Mouse (Mus musculus) forebrain, embryonic 14.5 days (tissue): ENCODE results near the gene Elf2. TPM values are rescaled to one million over a fixed set of nuclear protein-coding genes. Genes with fewer than 3 reads are reported as not detected.
"Not testable (repeated sequence)": the region's sequence is repeated elsewhere in the genome, so short reads cannot be mapped to it uniquely, and the experiment has no call there.

Experiments used
- ATAC-seq: fragments of 200-750 bp; cut with Nextera tagmentation; 2 replicates; pipeline ENCODE4 v1.8.0; 2017; ENCODE audit warnings: mild to moderate bottlenecking, moderate library complexity
- DNase-seq: peaks from one replicate; pipeline ENCODE4 v3.0.0-alpha.2; 2015; ENCODE audit warnings: low spot score
- H3K27ac ChIP-seq: fragments of 300-500 bp; sonication (generic); 2 replicates; pipeline ENCODE4 v1.5.1; 2014; ENCODE audit warnings: low read depth, mild to moderate bottlenecking, control low read depth, low read length, moderate library complexity
- H3K27me3 ChIP-seq: fragments of 300-500 bp; sonication (generic); replicated peaks from 2 replicates; pipeline ENCODE4 v1.6.1; 2014; ENCODE audit warnings: low read length, control low read depth, mixed read lengths; ENCODE audit not compliant: control insufficient read depth, insufficient read depth
- H3K36me3 ChIP-seq: fragments of 300-500 bp; sonication (generic); 2 replicates; pipeline ENCODE4 v1.6.1; 2014; ENCODE audit warnings: low read length, control low read depth; ENCODE audit not compliant: control insufficient read depth, insufficient read depth
- H3K4me1 ChIP-seq: fragments of 300-500 bp; sonication (generic); 2 replicates; pipeline ENCODE4 v1.6.1; 2014; ENCODE audit warnings: antibody characterized with exemption, low read length, control low read depth; ENCODE audit not compliant: control insufficient read depth, insufficient read depth
- H3K4me2 ChIP-seq: fragments of 300-500 bp; sonication (generic); 2 replicates; pipeline ENCODE4 v1.6.1; 2014; ENCODE audit warnings: mild to moderate bottlenecking, control low read depth, low read length
- H3K4me3 ChIP-seq: fragments of 300-500 bp; sonication (generic); 2 replicates; pipeline ENCODE4 v1.5.1; 2014; ENCODE audit warnings: low read depth, low read length, control low read depth
- H3K9ac ChIP-seq: fragments of 300-500 bp; sonication (generic); 2 replicates; pipeline ENCODE4 v1.6.1; 2014; ENCODE audit warnings: mild to moderate bottlenecking, low read length, control low read depth, moderate library complexity
- H3K9me3 ChIP-seq: fragments of 300-500 bp; sonication (generic); replicated peaks from 2 replicates; pipeline ENCODE4 v1.6.1; 2016; ENCODE audit warnings: low read length, control low read depth, mixed read lengths; ENCODE audit not compliant: control insufficient read depth
- WGBS: fragments of 180-500 bp; shearing (Covaris S2); extraction: QIAGEN DNeasy Blood & Tissue Kit; methylation state at CpG from one replicate; pipeline ENCODE4 v1.1.7; 2014; 5-methylcytosine and 5-hydroxymethylcytosine counted together
- polyA plus RNA-seq: library from polyadenylated mRNA; unstranded; fragments of >200 nt; fragmentation: Nextera tagmentation; extraction: Ambion mirVana; gene quantifications from 2 replicates; pipeline ENCODE4 v1.2.1, GENCODE M21; 2014

Gene Elf2
- polyA plus RNA-seq, 1 experiment from 2014 or later = 49.9 TPM

GRCm38 (mm10) chr3:51219213-51219612 is 121.2 kb downstream of the Elf2 start:
- Histone ChIP-seq H3K9me3 (no peaks in the 10 kb centered on the region), H3K27me3 (no peaks in the 10 kb centered on the region), H3K36me3 (no peaks in the 10 kb centered on the region), H3K4me2 (no peak overlapping the region), H3K4me3 (no peak overlapping the region), H3K27ac (no peak overlapping the region), H3K4me1 (peaks cover 2% of the 10 kb centered on the region; the same call in 1 of the 2 replicates), H3K9ac (no peak overlapping the region)
- WGBS = 86% methylated on average over 5 of the region's 5 CpGs
- no peak for DNase-seq
- no peak for ATAC-seq

GRCm38 (mm10) chr3:51218385-51218784 is 122.1 kb downstream of the Elf2 start:
- H3K9ac ChIP-seq, H3K27me3 ChIP-seq, H3K27ac ChIP-seq, H3K4me1 ChIP-seq, H3K4me3 ChIP-seq, DNase-seq, H3K36me3 ChIP-seq, H3K4me2 ChIP-seq, H3K9me3 ChIP-seq, ATAC-seq: not testable (repeated sequence)
- WGBS = 89% methylated on average over 6 of the region's 6 CpGs

- H3K4me1 ChIP-seq, H3K9ac ChIP-seq, H3K36me3 ChIP-seq, H3K4me2 ChIP-seq, DNase-seq, H3K4me3 ChIP-seq, H3K9me3 ChIP-seq, H3K27me3 ChIP-seq, ATAC-seq, H3K27ac ChIP-seq: not testable (repeated sequence)
- WGBS = 82% methylated on average over 5 of the region's 10 CpGs
Observed at GRCm38 (mm10) chr3:51216351-51216750, 124.1 kb downstream of the Elf2 start.

GRCm38 (mm10) chr3:51215681-51216080 is 124.8 kb downstream of the Elf2 start:
- DNase-seq = no peak
- no peak overlapping the region for H3K4me2 ChIP-seq
- no peaks in the 10 kb centered on the region for H3K27me3 ChIP-seq
- H3K4me1 ChIP-seq = no peaks in the 10 kb centered on the region
- WGBS = 82% methylated on average over 6 of the region's 6 CpGs
- no peaks in the 10 kb centered on the region for H3K9me3 ChIP-seq
- no peak overlapping the region for H3K27ac ChIP-seq
- H3K4me3 ChIP-seq = no peak overlapping the region
- H3K9ac ChIP-seq = no peak overlapping the region
- no peaks in the 10 kb centered on the region for H3K36me3 ChIP-seq
- no peak for ATAC-seq

- Histone ChIP-seq H3K4me2 (no peak overlapping the region), H3K4me3 (no peak overlapping the region), H3K9me3 (no peaks in the 10 kb centered on the region), H3K9ac (no peak overlapping the region), H3K4me1 (no peaks in the 10 kb centered on the region), H3K27ac (no peak overlapping the region), H3K36me3 (no peaks in the 10 kb centered on the region), H3K27me3 (no peaks in the 10 kb centered on the region)
- WGBS = 93% methylated on average over 3 of the region's 3 CpGs
- DNase-seq = no peak
- ATAC-seq = no peak
Observed at GRCm38 (mm10) chr3:51213111-51213510, 127.4 kb downstream of the Elf2 start.

GRCm38 (mm10) chr3:51210485-51210884 is 130.0 kb downstream of the Elf2 start:
- Histone ChIP-seq H3K36me3 (no peaks in the 10 kb centered on the region), H3K9me3 (no peaks in the 10 kb centered on the region), H3K4me1 (no peaks in the 10 kb centered on the region), H3K4me2 (no peak overlapping the region), H3K27me3 (no peaks in the 10 kb centered on the region), H3K4me3 (no peak overlapping the region), H3K9ac (no peak overlapping the region), H3K27ac (no peak overlapping the region)
- ATAC-seq (no peak), DNase-seq (no peak)
- WGBS = 95% methylated on average over 3 of the region's 3 CpGs

- no peak overlapping the region for H3K27ac ChIP-seq
- 84% methylated on average over 7 of the region's 7 CpGs for WGBS
- no peaks in the 10 kb centered on the region for H3K36me3 ChIP-seq
- DNase-seq = no peak
- no peak overlapping the region for H3K4me3 ChIP-seq
- ATAC-seq = no peak
- H3K9me3 ChIP-seq = no peaks in the 10 kb centered on the region
- no peak overlapping the region for H3K9ac ChIP-seq
- H3K4me1 ChIP-seq = no peaks in the 10 kb centered on the region
- no peak overlapping the region for H3K4me2 ChIP-seq
- H3K27me3 ChIP-seq = no peaks in the 10 kb centered on the region
Observed at GRCm38 (mm10) chr3:51209503-51210314, 130.8 kb downstream of the Elf2 start.

GRCm38 (mm10) chr3:51208633-51209032 is 131.8 kb downstream of the Elf2 start:
- Histone ChIP-seq H3K4me2 (no peak overlapping the region), H3K27ac (no peak overlapping the region), H3K36me3 (no peaks in the 10 kb centered on the region), H3K9me3 (no peaks in the 10 kb centered on the region), H3K9ac (no peak overlapping the region), H3K27me3 (no peaks in the 10 kb centered on the region), H3K4me3 (no peak overlapping the region), H3K4me1 (no peaks in the 10 kb centered on the region)
- DNase-seq = no peak
- ATAC-seq = no peak
- WGBS = 50% methylated on average over 5 of the region's 5 CpGs

- WGBS = 89% methylated on average over 7 of the region's 7 CpGs
- Histone ChIP-seq H3K4me3 (no peak overlapping the region), H3K27ac (no peak overlapping the region), H3K36me3 (no peaks in the 10 kb centered on the region), H3K4me2 (no peak overlapping the region), H3K9ac (no peak overlapping the region), H3K4me1 (no peaks in the 10 kb centered on the region), H3K27me3 (no peaks in the 10 kb centered on the region), H3K9me3 (no peaks in the 10 kb centered on the region)
- no peak for DNase-seq
- no peak for ATAC-seq
Observed at GRCm38 (mm10) chr3:51206521-51206920, 133.9 kb downstream of the Elf2 start.
